Comparison of ENCODE assay signal across 10 mouse cellular contexts in the genomic region with DNA sequence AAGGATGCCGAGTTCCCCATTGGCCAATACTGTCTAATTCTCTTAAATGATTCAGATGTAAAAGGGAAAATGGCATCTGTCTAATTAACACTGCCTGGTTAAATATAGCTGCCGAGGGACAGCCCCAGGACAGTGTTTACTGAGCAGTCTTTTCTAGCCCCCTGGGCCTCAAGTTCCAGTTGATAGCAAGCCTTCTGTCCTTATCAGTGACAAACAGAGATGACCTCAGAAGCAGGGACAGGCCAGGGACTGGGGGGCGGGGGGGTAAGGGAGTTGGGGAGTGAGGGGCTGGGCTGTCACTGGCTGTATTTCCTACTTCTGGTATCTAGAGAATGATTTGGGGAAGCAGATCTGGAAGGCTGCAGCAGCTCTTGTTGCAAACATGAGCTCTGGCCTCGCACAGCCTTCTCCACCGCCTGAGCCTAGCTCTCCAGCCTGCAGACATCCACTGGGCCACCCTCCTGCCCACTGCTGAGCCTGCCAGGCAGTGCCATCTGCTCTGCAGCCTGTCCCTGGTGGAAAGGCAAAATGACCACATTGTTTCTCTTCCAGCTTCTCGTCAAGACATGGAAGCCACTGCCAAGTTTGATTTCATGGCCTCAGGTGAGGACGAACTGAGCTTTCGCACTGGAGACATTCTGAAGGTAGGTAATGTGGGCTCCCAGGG. TPM values are rescaled to one million over a fixed set of nuclear protein-coding genes. Genes with fewer than 3 reads are reported as not detected.
DNase-seq lines count a peak whose midpoint lies in the region; ATAC-seq and TF ChIP-seq lines count a peak whose summit lies in the region.
"Had no signal": no experiment of that assay in that cellular context is flagged by ENCODE, and none has a peak within 500 bp of the region (broad histone marks: within the 10 kb centered on the region; RNA-seq: fewer than 3 reads in every experiment).

No protein-coding gene starts in this region.

- H3K27me3 ChIP-seq in forebrain, embryonic 11.5 days (ENCODE audit: control insufficient read depth, insufficient read depth, low read length), result no peaks in the 10 kb centered on the region
- no peaks in the 10 kb centered on the region for H3K27me3 ChIP-seq in forebrain, postnatal 0 days (ENCODE audit: insufficient read depth, low read length)
- H3K27me3 ChIP-seq in limb, embryonic 12.5 days, result peaks cover 9% of the 10 kb centered on the region

- DNase-seq in forebrain, embryonic 11.5 days (ENCODE audit: low spot score), result no peak
- DNase-seq in forebrain, postnatal 0 days, result no peak
- peak; percentile 36 for DNase-seq in spleen, adult 12 weeks (ENCODE audit: low spot score)
- no peak for DNase-seq in spleen, adult 18-20 months
- no peak for DNase-seq in thymus, postnatal 0 days (ENCODE audit: low spot score)
- no peak for DNase-seq in embryo, embryonic 9.5 days (ENCODE audit: extremely low spot score)
- no peak for DNase-seq in thymus, postnatal 25 days
- DNase-seq: lung, postnatal 10 days; right cerebral cortex, postnatal 25 days had no signal

- H3K27ac ChIP-seq in forebrain, embryonic 11.5 days (ENCODE audit: low read depth, low read length), result no peak overlapping the region
- no peak overlapping the region for H3K27ac ChIP-seq in forebrain, postnatal 0 days (ENCODE audit: low read depth, low read length)
- H3K27ac ChIP-seq in limb, embryonic 12.5 days, result 0 out of 2 replicates have a peak overlapping the region, but pooled peaks have one; percentile 3

- WGBS in forebrain, embryonic 11.5 days, result 78% methylated on average over 8 of the region's 8 CpGs
- 61% methylated on average over 8 of the region's 8 CpGs for WGBS in forebrain, postnatal 0 days
- WGBS in limb, embryonic 12.5 days, result 65% methylated on average over 8 of the region's 8 CpGs

- no peaks in the 10 kb centered on the region for H3K36me3 ChIP-seq in forebrain, embryonic 11.5 days (ENCODE audit: control insufficient read depth, insufficient read depth, low read length)
- no peaks in the 10 kb centered on the region for H3K36me3 ChIP-seq in forebrain, postnatal 0 days (ENCODE audit: insufficient read depth)
- no peaks in the 10 kb centered on the region for H3K36me3 ChIP-seq in limb, embryonic 12.5 days

- H3K4me3 ChIP-seq in forebrain, embryonic 11.5 days (ENCODE audit: low read depth, low read length), result peak overlapping the region; percentile 10; the same call in 1 of the 2 replicates
- no peak overlapping the region for H3K4me3 ChIP-seq in forebrain, postnatal 0 days (ENCODE audit: low read depth, low read length)
- H3K4me3 ChIP-seq in limb, embryonic 12.5 days (replicated peaks), result no peak overlapping the region

- no peaks in the 10 kb centered on the region for H3K9me3 ChIP-seq in forebrain, embryonic 11.5 days (ENCODE audit: control insufficient read depth, low read length)
- H3K9me3 ChIP-seq in forebrain, postnatal 0 days (ENCODE audit: low read length), result no peaks in the 10 kb centered on the region
- no peaks in the 10 kb centered on the region for H3K9me3 ChIP-seq in limb, embryonic 12.5 days

- no peak for TF ChIP-seq CTCF in forebrain, postnatal 0 days (IDR thresholded peaks at IDR 0.05; ENCODE audit: low read depth)

- no peak overlapping the region for H3K9ac ChIP-seq in forebrain, embryonic 11.5 days (ENCODE audit: low read length)
- no peak overlapping the region for H3K9ac ChIP-seq in forebrain, postnatal 0 days
- H3K9ac ChIP-seq in limb, embryonic 12.5 days (replicated peaks), result no peak overlapping the region

- no peak overlapping the region for H3K4me2 ChIP-seq in forebrain, embryonic 11.5 days (ENCODE audit: low read depth, low read length, severe bottlenecking)
- H3K4me2 ChIP-seq in forebrain, postnatal 0 days (ENCODE audit: low read depth), result no peak overlapping the region
- H3K4me2 ChIP-seq in limb, embryonic 12.5 days, result no peak overlapping the region

- no peaks in the 10 kb centered on the region for H3K4me1 ChIP-seq in forebrain, embryonic 11.5 days (replicated peaks; ENCODE audit: control insufficient read depth, insufficient read depth, low read length)
- H3K4me1 ChIP-seq in forebrain, postnatal 0 days (ENCODE audit: insufficient read depth), result no peaks in the 10 kb centered on the region
- peaks cover 10% of the 10 kb centered on the region; the same call in 1 of the 2 replicates for H3K4me1 ChIP-seq in limb, embryonic 12.5 days (replicated peaks)

- no peak for ATAC-seq in forebrain, embryonic 11.5 days (replicated peaks; ENCODE audit: low FRiP score)
- no peak for ATAC-seq in forebrain, postnatal 0 days
- no peak for ATAC-seq in limb, embryonic 12.5 days (ENCODE audit: insufficient number of reproducible peaks, insufficient read depth, low FRiP score, low TSS enrichment, low read depth)

RNA-seq across cellular contexts. Expression of a gene that starts 48.3 kb away (rescaled TPM):
- polyA plus RNA-seq in forebrain, embryonic 11.5 days (2014; fragmentation: Nextera tagmentation; extraction: Ambion mirVana), result 0.32 and 0.51 TPM in 2 replicates
- 0.23 and 1.1 TPM in 2 replicates for total RNA-seq in forebrain, postnatal 0 days (2014; rRNA removed)
- 0.11 and 0.36 TPM in 2 replicates for polyA plus RNA-seq in forebrain, postnatal 0 days (2015; fragmentation: Nextera tagmentation; extraction: Ambion mirVana)
- 1.3 and 1.4 TPM in 2 replicates for polyA plus RNA-seq in limb, embryonic 12.5 days (2016; fragmentation: Nextera tagmentation; extraction: Ambion mirVana)
- polyA plus RNA-seq in thymus, postnatal 0 days (2015; fragmentation: Nextera tagmentation; extraction: Ambion mirVana), result 5.1 and 5.4 TPM in 2 replicates

RNA-seq across cellular contexts. Expression of a gene that starts 50.9 kb away (rescaled TPM):
- 3.0 and 4.2 TPM in 2 replicates for polyA plus RNA-seq in forebrain, embryonic 11.5 days (2014; fragmentation: Nextera tagmentation; extraction: Ambion mirVana)
- total RNA-seq in forebrain, postnatal 0 days (2014; rRNA removed), result 0.23 TPM in 1 of 2 replicates, not detected in the other
- 0.21 TPM in 1 of 2 replicates, not detected in the other for polyA plus RNA-seq in forebrain, postnatal 0 days (2015; fragmentation: Nextera tagmentation; extraction: Ambion mirVana)
- 1.8 and 2.9 TPM in 2 replicates for polyA plus RNA-seq in limb, embryonic 12.5 days (2016; fragmentation: Nextera tagmentation; extraction: Ambion mirVana)
- 90.8 and 112 TPM in 2 replicates for polyA plus RNA-seq in thymus, postnatal 0 days (2015; fragmentation: Nextera tagmentation; extraction: Ambion mirVana)

RNA-seq across cellular contexts. Expression of a gene that starts 58.3 kb away (rescaled TPM):
- not detected in 2 replicates for polyA plus RNA-seq in forebrain, embryonic 11.5 days (2014; fragmentation: Nextera tagmentation; extraction: Ambion mirVana)
- not detected in 2 replicates for total RNA-seq in forebrain, postnatal 0 days (2014; rRNA removed)
- not detected in 2 replicates for polyA plus RNA-seq in forebrain, postnatal 0 days (2015; fragmentation: Nextera tagmentation; extraction: Ambion mirVana)
- not detected in 2 replicates for polyA plus RNA-seq in limb, embryonic 12.5 days (2016; fragmentation: Nextera tagmentation; extraction: Ambion mirVana)
- polyA plus RNA-seq in thymus, postnatal 0 days (2015; fragmentation: Nextera tagmentation; extraction: Ambion mirVana), result 0.17 and 0.33 TPM in 2 replicates

Comparison
In these comparisons a context has a peak if more than half of its experiments do, and no peak if none do; other contexts are left out.
1. RNA of a gene that starts 50.9 kb away (polyA plus RNA-seq): 90.8 to 112 TPM in thymus, postnatal 0 days; 3.0 to 4.2 TPM in forebrain, embryonic 11.5 days, 1.8 to 2.9 TPM in limb, embryonic 12.5 days and 0.21 TPM in forebrain, postnatal 0 days; every median in the first group is over 10 times any median in the second.